Mouse (Mus musculus) CH12.LX (cell line): ENCODE measurements around the gene Fzd10. TPM values are rescaled to one million over a fixed set of nuclear protein-coding genes. Genes with fewer than 3 reads are reported as not detected.

ENCODE experiments used
- DNase-seq: peaks from one replicate; pipeline ENCODE4 v3.0.0-alpha.2; 2013; ENCODE audit errors: extremely low read depth
- H3K27ac ChIP-seq: 2 replicates; pipeline ENCODE4 v1.5.1; 2012; ENCODE audit warnings: low read depth, mild to moderate bottlenecking, control low read depth, moderate library complexity; ENCODE audit not compliant: insufficient read depth
- H3K27me3 ChIP-seq: replicated peaks from 2 replicates; pipeline ENCODE3; 2012; ENCODE audit warnings: inconsistent platforms
- H3K36me3 ChIP-seq, 2 experiments: replicated peaks in 1 of 2; 2 replicates each; pipeline versions ENCODE3 to v1.6.1; 2012; ENCODE audit warnings: inconsistent platforms in 1 of 2, low read length in 1 of 2, mild to moderate bottlenecking in 1 of 2, mixed read lengths in 1 of 2, moderate library complexity in 1 of 2; ENCODE audit not compliant: control insufficient read depth in 1 of 2, insufficient read depth in 1 of 2
- H3K4me1 ChIP-seq, 2 experiments: 2 replicates each; pipeline ENCODE4 v1.6.1; 2012; ENCODE audit warnings: inconsistent platforms in 1 of 2, moderate library complexity in 1 of 2; ENCODE audit not compliant: insufficient read depth in 2 of 2, control insufficient read depth in 1 of 2
- H3K4me2 ChIP-seq: 2 replicates; pipeline ENCODE4 v1.6.1; 2012; ENCODE audit warnings: low read depth, mild to moderate bottlenecking, control low read depth; ENCODE audit not compliant: poor library complexity, insufficient read depth, severe bottlenecking
- H3K4me3 ChIP-seq, 3 experiments: fragments of 150-350 bp in 1 of 3; sonication (generic) in 1 of 3; replicated peaks in 1 of 3; 2 replicates each; pipeline versions ENCODE3 to v1.5.1; 2011 to 2012; ENCODE audit warnings: low read depth in 2 of 3, low read length in 2 of 3, mild to moderate bottlenecking in 2 of 3, moderate library complexity in 2 of 3, control low read depth in 1 of 3, improper control_type of control experiment in 1 of 3, inconsistent platforms in 1 of 3, mixed read lengths in 1 of 3; ENCODE audit not compliant: poor library complexity in 1 of 3
- H3K79me2 ChIP-seq: replicated peaks from 2 replicates; pipeline ENCODE4 v1.6.1; 2012; ENCODE audit warnings: mild to moderate bottlenecking, moderate library complexity; ENCODE audit not compliant: control insufficient read depth, poor library complexity, insufficient read depth, severe bottlenecking; ENCODE audit errors: extremely low read depth
- H3K9ac ChIP-seq: 2 replicates; pipeline ENCODE4 v1.6.1; 2012; ENCODE audit warnings: low read depth, mild to moderate bottlenecking, control low read depth, moderate library complexity; ENCODE audit not compliant: insufficient read depth
- H3K9me3 ChIP-seq: replicated peaks from 2 replicates; pipeline ENCODE3; 2012; ENCODE audit warnings: low read length, inconsistent platforms, mixed read lengths
- CHD1 ChIP-seq: IDR thresholded peaks from 2 replicates; pipeline ENCODE4 v1.6.1; 2012; ENCODE audit warnings: low read depth, low read length, improper control_type of control experiment, inconsistent platforms
- ELF1 ChIP-seq: IDR thresholded peaks from 2 replicates; pipeline ENCODE4 v1.6.1; 2014; ENCODE audit warnings: low read depth, mild to moderate bottlenecking, inconsistent platforms, low read length, improper control_type of control experiment
- EP300 ChIP-seq: IDR thresholded peaks from 2 replicates; pipeline ENCODE4 v1.6.1; 2011; ENCODE audit warnings: low read length, improper control_type of control experiment
- ETS1 ChIP-seq: conservative IDR thresholded peaks from 2 replicates; pipeline ENCODE4 v1.6.1; 2012; ENCODE audit warnings: low read depth, mild to moderate bottlenecking, inconsistent platforms, low read length, improper control_type of control experiment, moderate library complexity
- HCFC1 ChIP-seq: IDR thresholded peaks from 2 replicates; pipeline ENCODE4 v1.6.1; 2012; ENCODE audit warnings: low read depth, mild to moderate bottlenecking, inconsistent platforms, low read length, improper control_type of control experiment
- IRF4 ChIP-seq: IDR thresholded peaks from 2 replicates; pipeline ENCODE4 v1.6.1; 2014; ENCODE audit warnings: low read depth, mild to moderate bottlenecking, inconsistent platforms, low read length, improper control_type of control experiment
- JUND ChIP-seq: conservative IDR thresholded peaks from 2 replicates; pipeline ENCODE4 v1.6.1; 2011; ENCODE audit warnings: low read depth, low read length, improper control_type of control experiment
- KAT2A ChIP-seq: IDR thresholded peaks from 2 replicates; pipeline ENCODE4 v1.6.1; 2012; ENCODE audit warnings: low read length, improper control_type of control experiment, inconsistent platforms; ENCODE audit not compliant: insufficient replicate concordance
- MAX ChIP-seq: IDR thresholded peaks from 2 replicates; pipeline ENCODE4 v1.6.1; 2011; ENCODE audit warnings: low read length, improper control_type of control experiment
- MXI1 ChIP-seq: IDR thresholded peaks from 2 replicates; pipeline ENCODE4 v1.6.1; 2011; ENCODE audit warnings: mild to moderate bottlenecking, low read depth, low read length, improper control_type of control experiment
- NRF1 ChIP-seq: IDR thresholded peaks from 2 replicates; pipeline ENCODE4 v1.6.1; 2014; ENCODE audit warnings: low read depth, mild to moderate bottlenecking, inconsistent platforms, low read length, improper control_type of control experiment, moderate library complexity
- POLR2AphosphoS2 ChIP-seq: IDR thresholded peaks from 2 replicates; pipeline ENCODE4 v1.6.1; 2011; ENCODE audit warnings: low read depth, low read length, improper control_type of control experiment
- RAD21 ChIP-seq: IDR thresholded peaks from 2 replicates; pipeline ENCODE4 v1.6.1; 2011; ENCODE audit warnings: low read depth, mild to moderate bottlenecking, low read length, improper control_type of control experiment, moderate library complexity
- TCF12 ChIP-seq: IDR thresholded peaks from 2 replicates; pipeline ENCODE4 v1.6.1; 2014; ENCODE audit warnings: low read depth, mild to moderate bottlenecking, inconsistent platforms, low read length, improper control_type of control experiment
- USF1 ChIP-seq: IDR thresholded peaks from 2 replicates; pipeline ENCODE4 v1.6.1; 2014; ENCODE audit warnings: low read depth, mild to moderate bottlenecking, inconsistent platforms, low read length, improper control_type of control experiment
- ZC3H11A ChIP-seq: IDR thresholded peaks from 2 replicates; pipeline ENCODE4 v1.6.1; 2012; ENCODE audit warnings: low read depth, mild to moderate bottlenecking, inconsistent platforms, low read length, improper control_type of control experiment
- dilution Hi-C: fragments of 300-500 bp; cut with MboI; formaldehyde crosslinking; loops from 2 replicates; pipeline ENCODE4 v1.14.3; 2020; ENCODE audit warnings: low sequenced_read_pairs; ENCODE audit not compliant: extremely low pct_unique_long_range_greater_than_20kb, extremely low pct_ligation_motif_present
- in situ Hi-C: fragments of 300-500 bp; cut with MboI; formaldehyde crosslinking; loops from 3 replicates; pipeline ENCODE4 v1.14.3; 2019; ENCODE audit warnings: low sequenced_read_pairs, low pct_ligation_motif_present, low pct_unique_long_range_greater_than_20kb, mixed read lengths
- polyA plus RNA-seq: library from polyadenylated mRNA; unstranded; fragments of >175 nt; gene quantifications from 2 replicates; pipeline ENCODE4 v1.2.1, GENCODE M21; 2012; ENCODE audit warnings: low read depth; ENCODE audit not compliant: insufficient read length
- total RNA-seq, 2 experiments: library from RNA; depleted of rRNA; stranded (reverse); fragments of 300-350 nt in 1 of 2; fragments of >200 nt in 1 of 2; gene quantifications; 2 replicates each; pipeline ENCODE4 v1.2.3; 2012 to 2014

Gene Fzd10
- total and polyA plus RNA-seq, 3 experiments, result not detected

DNA sequence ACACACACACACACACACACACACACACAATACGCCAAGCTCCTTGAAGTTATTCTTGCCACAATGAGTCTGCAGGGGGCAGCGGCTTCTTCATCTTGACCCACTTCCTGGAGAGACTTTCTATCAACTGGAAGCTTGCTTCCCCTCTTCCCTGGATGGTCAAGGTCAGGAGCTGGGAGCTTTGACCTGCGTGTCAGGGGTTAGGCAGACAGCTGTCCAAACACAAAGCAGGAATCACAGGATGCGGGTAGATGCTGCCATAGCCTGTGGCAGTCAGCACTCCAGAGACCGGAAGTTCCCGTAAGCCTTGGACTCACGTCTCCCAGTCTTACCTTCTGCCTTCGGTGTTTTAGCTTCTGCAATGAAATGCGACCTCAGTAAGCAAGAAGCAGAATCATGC, 38.1 kb downstream of the Fzd10 start:
- Histone ChIP-seq H3K4me3 (no peak overlapping the region), H3K79me2 (no peaks in the 10 kb centered on the region), H3K9me3 (peaks cover 87% of the 10 kb centered on the region), H3K4me2 (no peak overlapping the region), H3K27me3 (no peaks in the 10 kb centered on the region), H3K27ac (no peak overlapping the region)
- DNase-seq, result no peak
- in situ Hi-C loops, result no loop called here
- TF ChIP-seq POLR2AphosphoS2 (no peak), HCFC1 (no peak), NRF1 (no peak), KAT2A (no peak), RAD21 (no peak), CHD1 (no peak), ZC3H11A (no peak), MAX (no peak), USF1 (no peak), EP300 (no peak), IRF4 (no peak)
- TF ChIP-seq, all 38 proteins: peak for 0
- no peaks in the 10 kb centered on the region for H3K4me1 ChIP-seq
- dilution Hi-C loops, result no loop called here
- no peaks in the 10 kb centered on the region for H3K36me3 ChIP-seq
- H3K9ac ChIP-seq, result no peak overlapping the region

DNA sequence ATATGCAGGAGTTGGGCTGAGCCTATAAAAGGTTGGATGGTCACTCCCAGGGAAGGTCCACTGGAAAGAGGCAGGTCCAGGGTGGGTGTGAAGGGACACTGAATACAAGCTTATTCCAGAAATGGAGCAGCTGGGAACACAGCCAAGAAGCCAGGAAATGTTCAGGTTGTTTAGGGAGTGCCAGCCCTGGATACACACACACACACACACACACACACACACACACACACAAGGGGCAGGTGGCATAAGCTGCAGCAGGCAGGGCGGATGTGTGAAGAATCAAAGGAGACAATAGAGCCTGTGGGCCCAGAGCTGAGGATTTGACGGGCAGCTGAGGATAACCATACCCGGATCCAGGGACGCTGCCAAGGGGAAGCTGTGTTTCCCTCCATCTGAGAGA, 42.4 kb downstream of the Fzd10 start:
- H3K27me3 ChIP-seq, result no peaks in the 10 kb centered on the region
- H3K4me3 ChIP-seq, result no peak overlapping the region
- no peaks in the 10 kb centered on the region for H3K4me1 ChIP-seq
- no peaks in the 10 kb centered on the region for H3K79me2 ChIP-seq
- no peak overlapping the region for H3K4me2 ChIP-seq
- H3K9ac ChIP-seq, result no peak overlapping the region
- no peaks in the 10 kb centered on the region for H3K36me3 ChIP-seq
- dilution Hi-C loops (no loop called here), in situ Hi-C loops (no loop called here)
- no peak overlapping the region for H3K27ac ChIP-seq
- no peak for TF ChIP-seq MAX
- no peak for TF ChIP-seq ETS1
- no peak for TF ChIP-seq MXI1
- no peak for TF ChIP-seq EP300
- TF ChIP-seq ELF1, result no peak
- TF ChIP-seq CHD1, result no peak
- TF ChIP-seq TCF12, result no peak
- no peak for TF ChIP-seq JUND
- no peak for TF ChIP-seq POLR2AphosphoS2
- TF ChIP-seq, all 38 proteins: peak for 0
- DNase-seq, result no peak
- H3K9me3 ChIP-seq, result peaks cover 98% of the 10 kb centered on the region
